Mouse (Mus musculus) c-Kit-positive CD71-positive TER-119-positive erythroid progenitor cells, embryonic 14.5 days (primary cell): ENCODE data around the gene Axin1.
"Not testable (repeated sequence)": the region's sequence is repeated elsewhere in the genome, so short reads cannot be mapped to it uniquely, and the experiment has no call there.

Experiments used
- DNase-seq: peaks from one replicate; pipeline ENCODE4 v3.0.0-alpha.2; 2013; ENCODE audit warnings: low spot score

Axin1 gene

GRCm38 (mm10) chr17:26188091-26188805 is 49.8 kb downstream of the Axin1 start:
- DNase-seq = no peak

GRCm38 (mm10) chr17:26191486-26191885 is 53.0 kb downstream of the Axin1 start:
- not testable (repeated sequence) for DNase-seq

GRCm38 (mm10) chr17:26192481-26193190 is 54.1 kb downstream of the Axin1 start:
- DNase-seq = no peak

GRCm38 (mm10) chr17:26198892-26199291 is 60.4 kb downstream of the Axin1 start, which contains the start of gene Pdia2:
Gene Pdia2 (minus strand): TSS chr17:26199087.
- DNase-seq = peak; percentile 81

GRCm38 (mm10) chr17:26200831-26201705 is 62.6 kb downstream of the Axin1 start:
- peak; percentile 72 for DNase-seq

GRCm38 (mm10) chr17:26201998-26202397 is 63.5 kb downstream of the Axin1 start:
- DNase-seq = no peak

- DNase-seq = no peak
Measured at GRCm38 (mm10) chr17:26202737-26203136, 64.2 kb downstream of the Axin1 start, which contains the start of gene Rgs11. Gene Rgs11 (plus strand): TSS chr17:26202951.

GRCm38 (mm10) chr17:26203321-26203811 is 64.9 kb downstream of the Axin1 start:
- DNase-seq = no peak

- no peak for DNase-seq
Measured at GRCm38 (mm10) chr17:26204766-26205165, 66.3 kb downstream of the Axin1 start.

- no peak for DNase-seq
Measured at GRCm38 (mm10) chr17:26206392-26206791, 67.9 kb downstream of the Axin1 start.

GRCm38 (mm10) chr17:26207686-26208085 is 69.2 kb downstream of the Axin1 start, which contains the start of gene Arhgdig:
Gene Arhgdig (minus strand): TSS chr17:26207786.
- no peak for DNase-seq

- DNase-seq = no peak
Measured at GRCm38 (mm10) chr17:26212241-26212640, 73.8 kb downstream of the Axin1 start.

GRCm38 (mm10) chr17:26212681-26213080 is 74.2 kb downstream of the Axin1 start:
- no peak for DNase-seq

- no peak for DNase-seq
Measured at GRCm38 (mm10) chr17:26221508-26221907, 83.0 kb downstream of the Axin1 start.

GRCm38 (mm10) chr17:26225150-26225549 is 86.7 kb downstream of the Axin1 start:
- no peak for DNase-seq

GRCm38 (mm10) chr17:26229776-26230175 is 91.3 kb downstream of the Axin1 start:
- DNase-seq = no peak

GRCm38 (mm10) chr17:26231156-26231555 is 92.7 kb downstream of the Axin1 start:
- DNase-seq = no peak

- no peak for DNase-seq
Measured at GRCm38 (mm10) chr17:26232863-26233262, 94.4 kb downstream of the Axin1 start.

- DNase-seq = no peak
Measured at GRCm38 (mm10) chr17:26234386-26234785, 95.9 kb downstream of the Axin1 start.

- DNase-seq = no peak
Measured at GRCm38 (mm10) chr17:26235077-26235815, 96.8 kb downstream of the Axin1 start.

GRCm38 (mm10) chr17:26237667-26238066 is 99.2 kb downstream of the Axin1 start:
- DNase-seq = no peak
